Mouse (Mus musculus) kidney, embryonic 16.5 days (tissue): ENCODE measurements around the gene Vmn1r21. TPM values are rescaled to one million over a fixed set of nuclear protein-coding genes. Genes with fewer than 3 reads are reported as not detected.

Experiments
- polyA plus RNA-seq: library from polyadenylated mRNA; unstranded; fragments of >200 nt; fragmentation: Nextera tagmentation; extraction: Ambion mirVana; gene quantifications from 2 replicates; pipeline ENCODE4 v1.2.1, GENCODE M21; 2015

Gene Vmn1r21
- polyA plus RNA-seq, 1 experiment from 2014 or later = not detected

Other genes with a start within 250 kb of the Vmn1r21 start
- gene Pyurf, start 158.3 kb downstream of the Vmn1r21 start, polyA plus RNA-seq = 25.3 and 26.4 TPM in 2 replicates
- gene Lancl2, start 147.8 kb downstream of the Vmn1r21 start, polyA plus RNA-seq = 33.1 and 34.5 TPM in 2 replicates
- gene Vopp1, start 25.2 kb downstream of the Vmn1r21 start, polyA plus RNA-seq = 45.6 and 45.7 TPM in 2 replicates
- gene Vmn1r22, start 57.7 kb upstream of the Vmn1r21 start, polyA plus RNA-seq = not detected in 2 replicates
- not detected in 2 replicates for gene Vmn1r23, start 76.5 kb upstream of the Vmn1r21 start, polyA plus RNA-seq
- gene Vmn1r24, start 111.2 kb upstream of the Vmn1r21 start, polyA plus RNA-seq = not detected in 2 replicates
- not detected in 2 replicates for gene Vmn1r25, start 130.5 kb upstream of the Vmn1r21 start, polyA plus RNA-seq
- gene Vmn1r26, start 164.8 kb upstream of the Vmn1r21 start, polyA plus RNA-seq = not detected in 2 replicates